Mouse (Mus musculus) lung, postnatal 0 days (tissue): ENCODE results near the gene Ephb2.

Experiments used
- CTCF ChIP-seq: IDR thresholded peaks from 2 replicates; pipeline ENCODE4 v1.5.1; 2016; ENCODE audit warnings: antibody characterized with exemption, mild to moderate bottlenecking
- EP300 ChIP-seq: IDR thresholded peaks from 2 replicates; pipeline ENCODE4 v1.6.1; 2016; ENCODE audit warnings: antibody characterized with exemption, mild to moderate bottlenecking, control low read depth

GRCm38 (mm10) chr4:136833619-136834351, 2.0 kb downstream of the Ephb2 start:
- TF ChIP-seq EP300 (no peak), CTCF (no peak)
